Mouse (Mus musculus) urinary bladder, postnatal 25 days (tissue): ENCODE results near the gene Dcdc2a.

Experiments used
- DNase-seq: peaks from one replicate; pipeline ENCODE4 v3.0.0; 2022; ENCODE audit warnings: low spot score

Dcdc2a gene

DNA sequence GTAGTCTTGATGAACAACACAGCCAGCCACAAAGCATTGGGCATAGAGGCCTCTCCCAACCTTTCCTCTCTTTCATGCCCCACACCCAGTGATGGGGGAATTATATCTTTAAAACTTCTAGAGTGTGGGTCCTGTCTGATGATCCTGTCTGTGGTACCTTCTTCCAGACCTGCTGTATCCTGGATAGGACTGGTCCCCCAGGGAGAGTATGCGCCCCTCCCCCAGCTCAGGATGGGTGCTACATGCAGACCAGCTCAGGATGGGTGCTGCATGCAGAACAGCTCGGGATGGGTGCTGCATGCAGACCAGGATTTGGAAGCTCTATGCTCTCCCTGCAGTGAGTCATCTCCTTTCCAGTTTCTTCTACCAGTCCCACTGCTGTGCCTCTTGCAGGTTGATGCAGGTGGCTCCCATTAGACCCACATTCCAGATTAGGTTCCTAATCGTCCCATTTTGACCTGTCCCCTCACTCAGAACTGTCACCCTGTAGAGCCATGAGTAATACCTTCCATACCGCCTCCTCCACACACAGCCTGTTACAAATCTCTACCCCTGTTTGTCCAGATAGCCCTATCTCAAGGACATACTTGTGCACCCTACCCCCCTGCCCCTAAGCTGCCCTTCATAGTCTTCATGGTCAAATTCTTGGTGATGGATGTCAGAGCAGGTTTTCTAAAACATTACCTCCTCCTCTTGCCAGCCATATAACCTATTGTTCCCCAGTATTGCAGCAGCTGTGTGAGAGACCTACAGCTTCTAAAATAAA, 122.6 kb downstream of the Dcdc2a start:
- DNase-seq: no peak

DNA sequence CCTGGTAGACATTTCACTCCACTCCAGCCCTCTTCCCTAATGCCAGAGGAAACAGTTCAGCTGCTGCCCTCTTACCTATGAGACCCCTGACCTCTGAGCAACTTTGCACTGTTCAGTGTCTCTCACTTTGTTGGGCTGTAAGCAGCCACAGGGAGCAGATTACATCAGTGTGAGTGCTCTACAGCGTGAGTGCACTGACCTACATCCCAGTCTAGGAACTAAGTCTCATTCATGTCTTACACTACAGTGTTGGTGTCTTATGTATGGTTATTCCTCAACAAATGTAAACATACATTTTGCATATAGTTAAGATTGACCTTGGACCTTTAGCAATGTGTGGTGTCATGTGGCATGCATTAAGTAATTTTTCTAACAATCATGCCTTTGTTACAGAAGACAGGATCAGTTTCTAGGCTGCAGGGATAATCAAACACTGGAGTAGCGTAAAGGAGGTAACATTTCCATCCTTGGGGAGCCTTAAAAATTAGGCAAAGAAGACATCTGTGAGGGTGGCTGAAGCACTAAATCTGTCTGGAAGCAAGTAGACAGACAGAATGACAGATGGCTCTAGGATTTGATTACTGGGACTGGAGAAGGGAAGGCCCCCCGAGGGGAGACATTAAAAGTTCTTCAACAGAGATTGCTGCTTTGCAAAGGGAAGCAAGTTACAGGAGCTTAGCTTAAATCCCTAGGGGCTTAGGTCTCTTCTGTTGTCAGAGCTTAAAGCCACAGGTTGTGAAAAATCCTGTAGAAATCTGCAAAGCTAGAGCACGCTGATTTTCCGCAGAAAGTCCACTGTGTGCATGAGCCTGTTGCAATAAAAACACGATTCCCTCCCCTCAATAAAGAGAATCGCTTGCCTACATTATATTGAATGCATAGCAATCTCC, 130.9 kb downstream of the Dcdc2a start:
- DNase-seq: no peak

DNA sequence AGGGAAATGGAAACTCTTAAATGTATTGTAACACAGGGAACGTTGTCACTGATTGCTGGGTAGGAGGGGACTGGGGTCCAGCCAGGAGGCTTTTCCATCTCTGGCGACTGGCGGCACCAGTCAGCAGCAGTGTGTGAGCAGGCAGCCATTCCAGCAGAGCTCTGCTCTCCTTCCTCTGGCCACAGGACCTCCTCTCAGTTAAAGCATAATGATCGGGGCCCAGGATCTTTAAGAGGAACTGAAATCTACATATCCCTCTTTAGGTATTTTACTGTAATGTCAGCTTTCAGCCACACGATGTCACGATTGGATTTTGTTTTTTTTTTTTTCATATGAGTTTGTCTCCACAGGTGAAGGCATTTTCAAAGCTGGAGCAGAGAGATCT, 131.5 kb downstream of the Dcdc2a start:
- no peak for DNase-seq

DNA sequence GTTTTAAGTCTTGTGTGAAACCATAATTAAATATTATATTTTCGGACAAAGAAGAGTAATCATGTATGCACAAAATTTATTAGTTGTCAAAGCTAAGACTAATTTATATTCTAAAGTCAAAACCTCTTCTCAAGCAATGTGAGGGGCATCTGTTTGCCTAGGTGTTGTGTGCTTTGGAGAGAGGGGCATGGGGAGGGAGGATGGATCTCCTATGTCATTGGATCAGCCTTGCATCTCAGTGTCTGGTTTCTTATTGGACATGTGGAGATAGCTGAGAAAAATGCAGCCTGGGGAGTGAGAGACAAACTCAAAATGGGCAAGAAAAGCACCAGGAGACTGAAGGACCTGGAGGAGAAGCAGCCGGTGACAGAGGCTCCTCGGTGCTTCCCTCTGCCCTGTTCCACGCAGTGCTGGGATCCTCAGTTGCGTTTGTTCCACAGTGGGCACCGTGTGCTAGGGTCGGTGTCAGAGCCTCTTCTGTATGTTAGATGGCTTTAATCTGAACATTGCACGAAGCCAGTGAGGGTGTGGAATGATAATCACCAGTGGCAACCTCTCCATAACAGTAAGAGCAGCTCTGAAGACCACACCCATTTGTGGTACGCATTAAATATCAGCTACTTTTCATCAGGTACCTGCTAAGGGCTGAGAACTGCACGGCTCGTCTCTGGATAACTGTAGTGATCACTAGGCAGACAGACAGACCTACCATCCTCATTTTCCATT, 133.8 kb downstream of the Dcdc2a start:
- no peak for DNase-seq

DNA sequence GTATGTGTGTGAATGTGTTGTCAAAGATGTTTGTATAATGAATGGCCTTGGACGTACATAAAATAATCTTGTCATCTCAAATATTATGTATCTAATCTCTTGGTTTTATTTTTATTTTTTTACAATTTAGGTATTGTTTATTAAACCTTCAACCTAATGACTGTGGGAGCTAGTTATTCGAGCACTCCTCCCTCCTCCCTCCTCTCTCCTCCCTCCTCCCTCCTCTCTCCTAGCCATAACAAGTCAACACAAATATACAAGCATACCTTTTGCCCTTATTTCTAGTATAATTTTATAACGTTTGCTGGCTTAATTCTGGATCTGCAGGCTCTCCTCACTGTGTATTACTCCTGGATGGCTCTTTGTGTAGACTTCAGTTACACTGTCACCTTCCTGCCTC, 134.4 kb downstream of the Dcdc2a start:
- DNase-seq: no peak

DNA sequence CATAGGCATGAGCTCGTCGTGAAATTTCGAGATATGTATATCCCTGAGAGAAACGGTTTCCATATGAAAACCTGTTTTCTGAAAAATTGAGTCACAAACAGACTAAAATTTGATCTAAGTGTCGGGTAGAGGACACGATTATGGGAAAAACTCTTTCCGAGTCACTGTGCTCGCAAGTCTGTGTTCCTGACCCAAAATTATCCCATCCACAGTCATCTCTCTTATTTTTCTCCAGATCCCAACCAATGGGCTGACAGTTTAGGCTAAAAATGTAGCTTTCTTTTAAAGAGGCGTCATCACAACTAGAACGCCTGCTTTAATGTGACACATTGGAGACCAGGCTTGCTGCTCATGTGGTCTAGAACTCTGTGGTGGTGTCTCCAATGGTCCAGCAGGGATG, 139.9 kb downstream of the Dcdc2a start:
- DNase-seq: no peak

DNA sequence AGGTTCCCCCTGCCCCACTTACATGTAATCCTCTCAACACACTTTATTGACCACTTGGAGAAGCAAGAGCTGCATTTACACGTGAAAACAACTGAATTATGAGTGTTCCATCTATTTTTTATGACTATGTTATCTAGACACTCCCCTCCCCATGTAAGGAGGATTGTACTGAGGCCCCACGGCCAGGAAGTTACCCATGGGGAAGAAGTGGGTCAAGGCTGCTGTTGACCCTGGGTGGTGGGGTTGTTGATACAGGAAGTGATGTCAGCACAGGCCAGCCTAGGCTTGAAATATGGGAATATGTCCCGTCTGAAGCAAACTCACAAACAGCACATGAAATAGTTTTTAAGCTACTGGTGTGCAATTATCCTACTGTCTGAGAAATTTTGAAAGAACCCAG, 144.1 kb downstream of the Dcdc2a start:
- DNase-seq: no peak

DNA sequence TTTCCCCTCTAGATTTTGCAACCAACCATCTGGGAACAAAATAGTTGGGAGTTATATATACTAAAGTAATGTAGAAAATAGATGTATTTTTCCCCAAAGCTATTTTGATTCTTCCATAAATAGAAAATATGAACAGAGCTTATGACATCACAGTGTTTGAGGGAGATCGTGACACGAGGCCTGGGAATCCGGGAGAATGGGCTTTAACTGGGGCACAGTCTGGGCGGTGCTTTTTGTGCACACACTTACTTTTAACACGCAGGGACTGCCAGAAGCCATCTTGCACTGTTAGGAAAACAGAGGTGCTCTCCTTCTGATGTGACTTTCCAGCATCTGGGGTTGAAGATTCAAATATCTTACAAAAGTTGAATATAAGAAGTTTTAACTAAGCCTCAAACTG, 151.1 kb downstream of the Dcdc2a start:
- no peak for DNase-seq

DNA sequence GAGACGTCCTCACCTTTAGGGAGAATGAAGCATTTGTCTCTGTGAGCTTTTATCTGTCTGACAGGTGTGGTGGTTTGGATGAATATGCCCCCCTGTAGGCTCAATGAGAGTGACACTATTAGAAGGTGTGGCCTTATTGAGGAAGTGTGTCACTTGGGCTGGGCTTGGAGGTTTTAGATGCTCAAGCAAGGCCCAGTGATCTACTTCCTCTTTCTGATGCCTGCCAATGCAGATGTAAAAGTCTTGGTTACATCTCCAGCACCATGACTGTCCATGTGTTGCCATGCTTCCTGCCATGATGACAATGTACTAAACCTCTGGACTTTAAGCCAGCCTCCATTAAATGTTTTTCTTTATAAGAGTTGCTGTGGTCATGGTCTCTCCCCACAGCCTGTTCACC, 162.6 kb downstream of the Dcdc2a start:
- no peak for DNase-seq

DNA sequence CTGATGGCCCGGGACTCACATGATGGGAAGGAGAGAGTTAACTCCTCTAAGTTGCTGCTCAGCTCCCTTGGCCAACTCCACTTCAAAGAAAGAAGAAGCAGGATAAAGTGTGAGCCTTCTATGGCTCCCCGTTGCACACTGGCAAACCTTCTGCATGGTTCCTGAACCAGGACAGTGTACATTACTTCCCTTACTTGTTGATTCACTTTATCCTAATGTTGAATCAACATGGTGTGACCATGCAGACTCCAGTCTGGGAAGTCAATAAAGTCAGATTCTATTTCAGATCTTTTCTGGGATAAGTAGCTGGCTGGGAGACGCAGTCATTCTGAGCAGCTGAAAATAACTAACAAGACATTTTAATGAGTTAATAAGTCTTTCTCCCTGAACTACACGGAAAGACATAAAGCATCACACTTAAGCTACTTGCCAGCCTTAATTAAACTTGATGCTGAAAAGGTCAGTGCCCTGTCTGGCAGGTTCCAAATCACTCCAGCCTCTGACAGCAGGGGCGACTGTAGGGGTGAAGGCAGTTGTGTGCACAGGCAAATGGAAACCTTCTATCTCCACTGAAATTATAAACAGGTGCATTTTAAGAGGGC, 164.5 kb downstream of the Dcdc2a start:
- DNase-seq: no peak

DNA sequence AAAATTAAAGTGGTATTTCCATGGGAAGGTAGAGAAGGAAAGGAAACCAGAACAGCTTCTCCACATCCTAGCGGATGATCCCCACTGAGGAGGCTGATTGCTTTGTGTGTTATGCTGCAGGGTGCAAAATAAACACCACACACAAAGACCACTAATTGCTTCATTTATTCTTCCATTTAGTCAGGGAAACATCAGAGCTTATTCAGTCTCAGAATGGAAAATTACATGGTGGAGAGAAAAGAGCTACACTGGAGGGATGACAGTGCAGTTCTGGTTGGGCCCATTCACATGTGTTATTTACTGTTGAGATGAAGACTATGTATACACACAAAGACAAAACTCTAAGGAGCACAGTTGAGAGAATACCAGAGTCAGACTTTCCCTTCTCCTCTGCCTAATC, 196.1 kb downstream of the Dcdc2a start:
- no peak for DNase-seq

DNA sequence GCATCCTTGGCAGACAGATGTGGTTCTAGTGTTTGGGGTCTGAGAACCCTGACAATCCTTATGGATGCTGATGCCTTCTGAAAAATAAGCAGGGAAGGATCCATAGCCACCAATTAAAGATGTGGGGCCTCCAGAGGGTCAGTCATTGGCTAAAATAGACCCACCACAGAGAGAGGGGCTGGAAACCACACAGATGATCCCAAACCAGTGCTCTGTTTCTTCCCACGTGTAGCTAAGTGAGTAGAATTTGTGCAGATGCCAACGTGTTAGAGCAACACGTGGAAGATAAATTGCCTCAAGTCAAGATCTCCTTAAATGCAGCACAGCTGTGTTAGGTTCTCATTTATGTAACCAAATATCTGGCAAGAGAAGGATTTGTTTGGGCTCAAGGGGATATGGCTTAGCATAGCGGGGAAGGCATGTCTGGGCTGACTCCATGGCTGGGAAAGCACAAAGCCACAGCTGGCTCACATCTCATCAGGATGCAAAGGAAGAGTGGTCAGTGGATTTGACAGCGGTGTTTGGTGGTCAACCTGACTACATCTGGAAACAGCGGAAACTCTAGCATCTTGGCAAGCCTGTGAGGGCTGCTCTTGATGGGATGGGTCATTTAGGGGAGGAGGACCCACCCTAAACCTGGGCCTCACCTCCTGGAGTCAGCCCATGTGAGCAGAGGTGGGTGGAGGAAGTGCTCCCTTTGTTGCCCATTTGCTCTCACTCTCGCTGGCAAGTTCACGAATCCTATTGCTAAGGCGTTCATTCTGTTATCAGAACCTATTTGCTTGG, 198.9 kb downstream of the Dcdc2a start:
- no peak for DNase-seq

DNA sequence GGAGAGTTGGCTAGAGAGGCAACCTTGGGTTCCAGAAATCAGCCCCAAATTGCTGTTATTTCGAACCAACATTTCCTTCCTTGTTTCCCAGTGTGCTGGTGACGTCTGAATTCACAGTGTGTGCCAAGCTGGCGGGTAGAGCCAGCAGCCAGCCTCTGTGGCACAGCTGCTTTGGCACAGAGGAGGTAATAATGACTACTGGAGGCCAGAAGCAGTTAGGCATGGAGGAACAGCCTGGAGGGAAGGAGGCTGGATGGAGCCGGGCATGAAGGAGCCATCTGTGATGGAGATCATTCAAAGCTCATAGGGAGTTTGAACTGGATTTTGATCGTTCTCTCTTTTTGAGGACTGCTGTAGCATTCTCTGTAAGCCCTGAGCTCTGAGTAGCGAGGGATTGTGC, 201.8 kb downstream of the Dcdc2a start:
- no peak for DNase-seq
